Mouse (Mus musculus) liver, embryonic 16.5 days (tissue): Measurements from ENCODE around the gene Aldh2. TPM values are rescaled to one million over a fixed set of nuclear protein-coding genes. Genes with fewer than 3 reads are reported as not detected.
A peak's percentile ranks its signal among the peaks of the same experiment; 100 is the strongest.

Source experiments
- ATAC-seq: fragments of 200-750 bp; cut with Nextera tagmentation; 2 replicates; pipeline ENCODE4 v1.8.0; 2017; ENCODE audit warnings: low read depth, mild to moderate bottlenecking, moderate number of reproducible peaks, moderate library complexity
- H3K27ac ChIP-seq: fragments of 300-500 bp; sonication (generic); 2 replicates; pipeline ENCODE4 v1.5.1; 2014; ENCODE audit warnings: mild to moderate bottlenecking, low read length
- H3K27me3 ChIP-seq: fragments of 300-500 bp; sonication (generic); 2 replicates; pipeline ENCODE4 v1.6.1; 2014; ENCODE audit warnings: low read depth, low read length, mixed read lengths; ENCODE audit not compliant: control insufficient read depth, insufficient read depth
- H3K36me3 ChIP-seq: fragments of 300-500 bp; sonication (generic); 2 replicates; pipeline ENCODE4 v1.6.1; 2014; ENCODE audit warnings: mild to moderate bottlenecking; ENCODE audit not compliant: control insufficient read depth, insufficient read depth
- H3K4me1 ChIP-seq: fragments of 300-500 bp; sonication (generic); 2 replicates; pipeline ENCODE4 v1.6.1; 2014; ENCODE audit warnings: low read depth, low read length, mixed read lengths; ENCODE audit not compliant: control insufficient read depth
- H3K4me2 ChIP-seq: fragments of 300-500 bp; sonication (generic); 2 replicates; pipeline ENCODE4 v1.6.1; 2014; ENCODE audit warnings: low read depth, low read length, mixed read lengths
- H3K4me3 ChIP-seq: fragments of 300-500 bp; sonication (generic); 2 replicates; pipeline ENCODE4 v1.5.1; 2014; ENCODE audit warnings: low read depth, mild to moderate bottlenecking, low read length
- H3K9ac ChIP-seq: fragments of 300-500 bp; sonication (generic); 2 replicates; pipeline ENCODE4 v1.6.1; 2014; ENCODE audit warnings: low read depth, low read length
- H3K9me3 ChIP-seq: fragments of 300-500 bp; sonication (generic); replicated peaks from 2 replicates; pipeline ENCODE4 v1.6.1; 2016; ENCODE audit warnings: low read length; ENCODE audit not compliant: control insufficient read depth
- WGBS: fragments of 180-500 bp; shearing (Covaris S2); extraction: QIAGEN DNeasy Blood & Tissue Kit; methylation state at CpG from one replicate; pipeline ENCODE4 v1.1.7; 2014; ENCODE audit not compliant: insufficient replicate concordance; 5-methylcytosine and 5-hydroxymethylcytosine counted together
- polyA plus RNA-seq: library from polyadenylated mRNA; unstranded; fragments of >200 nt; fragmentation: Nextera tagmentation; extraction: Ambion mirVana; gene quantifications from 2 replicates; pipeline ENCODE4 v1.2.1, GENCODE M21; 2015

The Aldh2 gene
- polyA plus RNA-seq, 1 experiment from 2014 or later, result 250 TPM

GRCm38 (mm10) chr5:121544910-121545792 lies 48.5 kb downstream of the Aldh2 start, which contains the start of the genes Adam1a and Gm42878:
Gene Adam1a, minus strand, starts transcription at chr5:121545482.
Gene Gm42878, minus strand, starts transcription at chr5:121545482.
- H3K36me3 ChIP-seq, result no peaks in the 10 kb centered on the region
- peaks cover 32% of the 10 kb centered on the region for H3K4me1 ChIP-seq
- no peaks in the 10 kb centered on the region for H3K9me3 ChIP-seq
- H3K27me3 ChIP-seq, result no peaks in the 10 kb centered on the region
- under 1% methylated on average over 33 of the region's 97 CpGs for WGBS
- peak within 1 kb of the TSS; percentile 91 for H3K27ac ChIP-seq
- peak within 1 kb of the TSS; percentile 92 for H3K4me2 ChIP-seq
- H3K9ac ChIP-seq, result peak within 1 kb of the TSS; percentile 97
- peak within 1 kb of the TSS; percentile 98 for H3K4me3 ChIP-seq
- peak; percentile 73 for ATAC-seq

GRCm38 (mm10) chr5:121543370-121543769 lies 50.3 kb downstream of the Aldh2 start:
- Histone ChIP-seq H3K9ac (peak overlapping the region; percentile 5; the same call in 1 of the 2 replicates), H3K4me2 (peak overlapping the region; percentile 92), H3K4me3 (no peak overlapping the region; the same call in 1 of the 2 replicates), H3K27ac (no peak overlapping the region), H3K9me3 (no peaks in the 10 kb centered on the region), H3K4me1 (peaks cover 32% of the 10 kb centered on the region), H3K36me3 (peaks cover 3% of the 10 kb centered on the region; the same call in 1 of the 2 replicates), H3K27me3 (no peaks in the 10 kb centered on the region)
- 60% methylated on average over 3 of the region's 3 CpGs for WGBS
- no peak for ATAC-seq

DNA sequence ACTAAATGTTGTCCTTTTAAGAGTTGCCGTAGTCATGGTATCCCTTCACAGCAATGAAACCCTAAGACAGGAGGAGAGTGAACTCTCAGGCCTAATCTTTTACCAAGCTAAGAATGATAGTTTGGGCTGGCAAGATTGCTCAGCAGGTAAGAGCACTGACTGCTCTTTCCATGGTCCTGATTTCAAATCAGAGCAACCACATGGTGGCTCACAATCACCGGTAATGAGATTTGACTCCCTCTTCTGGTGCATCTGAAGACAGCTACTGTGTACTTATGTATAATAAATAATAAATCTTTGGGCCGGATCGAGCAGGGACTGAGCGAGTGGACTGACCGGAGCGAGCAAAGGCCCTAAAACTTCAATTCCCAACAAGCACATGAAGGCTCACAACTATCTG lies 52.4 kb downstream of the Aldh2 start:
- peaks cover 23% of the 10 kb centered on the region for H3K4me1 ChIP-seq
- WGBS, result 82% methylated on average over 7 of the region's 7 CpGs
- no peak overlapping the region for H3K4me2 ChIP-seq
- no peaks in the 10 kb centered on the region for H3K27me3 ChIP-seq
- no peak for ATAC-seq
- H3K36me3 ChIP-seq, result peaks cover 10% of the 10 kb centered on the region; the same call in 1 of the 2 replicates
- H3K9me3 ChIP-seq, result no peaks in the 10 kb centered on the region
- no peak overlapping the region for H3K4me3 ChIP-seq
- no peak overlapping the region for H3K9ac ChIP-seq
- H3K27ac ChIP-seq, result no peak overlapping the region

DNA sequence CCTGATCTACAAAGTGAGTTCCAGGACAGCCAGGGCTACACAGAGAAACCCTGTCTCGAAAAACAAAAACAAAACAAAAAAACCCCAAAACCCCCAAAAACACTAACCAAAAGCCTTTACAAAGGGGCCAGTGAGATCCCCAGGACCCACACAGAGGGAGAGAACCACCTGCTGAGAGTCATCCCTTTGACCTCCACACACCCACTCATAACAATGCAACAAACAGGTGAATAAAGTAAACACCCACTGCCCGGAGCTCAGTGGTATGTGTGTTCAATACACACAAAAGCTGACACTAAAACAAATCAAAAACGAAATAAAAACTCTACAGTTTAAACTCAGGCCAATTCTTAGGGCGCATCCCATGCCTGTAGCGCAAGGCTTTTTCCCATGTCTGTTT lies 53.6 kb downstream of the Aldh2 start:
- no peak for ATAC-seq
- Histone ChIP-seq H3K27ac (no peak overlapping the region), H3K27me3 (no peaks in the 10 kb centered on the region), H3K36me3 (peaks cover 10% of the 10 kb centered on the region; the same call in 1 of the 2 replicates), H3K4me2 (no peak overlapping the region), H3K9ac (no peak overlapping the region), H3K4me1 (peaks cover 34% of the 10 kb centered on the region), H3K9me3 (no peaks in the 10 kb centered on the region), H3K4me3 (no peak overlapping the region)
- WGBS, result 82% methylated on average over 5 of the region's 5 CpGs

- Histone ChIP-seq H3K36me3 (peaks cover 22% of the 10 kb centered on the region), H3K4me1 (peaks cover 22% of the 10 kb centered on the region), H3K9me3 (no peaks in the 10 kb centered on the region), H3K9ac (no peak overlapping the region), H3K4me2 (no peak overlapping the region), H3K27ac (no peak overlapping the region), H3K27me3 (no peaks in the 10 kb centered on the region), H3K4me3 (no peak overlapping the region)
- ATAC-seq, result no peak
- 83% methylated on average over 2 of the region's 2 CpGs for WGBS
These were observed 56.0 kb downstream of the Aldh2 start for GRCm38 (mm10) chr5:121537588-121537987.

DNA sequence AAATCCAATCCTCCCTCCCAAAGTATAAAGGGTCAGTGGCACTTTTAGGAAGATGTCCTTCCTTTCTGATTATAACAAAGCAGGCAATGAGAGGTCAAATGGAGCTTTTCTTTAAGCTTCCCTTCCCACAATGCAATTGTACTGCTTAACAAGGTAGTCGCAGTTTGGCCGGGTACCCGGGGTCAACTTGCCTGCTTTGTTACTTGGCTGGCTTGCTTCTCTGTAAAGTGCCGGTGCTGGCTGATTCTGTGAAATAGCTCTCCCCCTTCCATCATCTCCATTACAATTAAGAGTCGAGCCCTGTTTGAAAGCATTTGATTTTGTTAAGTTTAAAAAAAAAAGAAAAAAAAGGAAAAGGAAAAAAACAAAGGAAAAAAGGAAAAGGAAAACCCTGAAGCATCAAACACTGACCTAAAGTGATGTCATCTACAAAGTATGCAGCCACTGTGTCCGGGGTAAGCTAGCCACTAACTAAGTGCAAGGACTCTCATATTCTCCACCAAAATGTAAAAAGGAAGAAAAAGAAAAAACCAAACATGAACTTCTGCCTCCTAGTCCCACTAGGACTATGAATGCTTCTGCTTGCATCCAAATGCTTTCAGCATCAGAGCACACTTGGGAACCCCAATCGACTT lies 56.6 kb downstream of the Aldh2 start:
- no peak overlapping the region for H3K4me2 ChIP-seq
- no peaks in the 10 kb centered on the region for H3K9me3 ChIP-seq
- H3K4me1 ChIP-seq, result peaks cover 18% of the 10 kb centered on the region
- H3K9ac ChIP-seq, result no peak overlapping the region
- H3K27ac ChIP-seq, result no peak overlapping the region
- no peak for ATAC-seq
- H3K27me3 ChIP-seq, result no peaks in the 10 kb centered on the region
- no peak overlapping the region for H3K4me3 ChIP-seq
- peaks cover 26% of the 10 kb centered on the region for H3K36me3 ChIP-seq
- 76% methylated on average over 7 of the region's 7 CpGs for WGBS

- Histone ChIP-seq H3K9me3 (no peaks in the 10 kb centered on the region), H3K9ac (0 out of 2 replicates have a peak overlapping the region, but pooled peaks have one; percentile 9), H3K27me3 (no peaks in the 10 kb centered on the region), H3K4me1 (peaks cover 18% of the 10 kb centered on the region), H3K36me3 (peaks cover 41% of the 10 kb centered on the region), H3K27ac (peak overlapping the region; percentile 46), H3K4me3 (peak overlapping the region; percentile 2; the same call in 1 of the 2 replicates), H3K4me2 (peak overlapping the region; percentile 39)
- WGBS, result 24% methylated on average over 3 of the region's 3 CpGs
- ATAC-seq, result peak; percentile 89
These were observed 58.5 kb downstream of the Aldh2 start for GRCm38 (mm10) chr5:121535116-121535515.

DNA sequence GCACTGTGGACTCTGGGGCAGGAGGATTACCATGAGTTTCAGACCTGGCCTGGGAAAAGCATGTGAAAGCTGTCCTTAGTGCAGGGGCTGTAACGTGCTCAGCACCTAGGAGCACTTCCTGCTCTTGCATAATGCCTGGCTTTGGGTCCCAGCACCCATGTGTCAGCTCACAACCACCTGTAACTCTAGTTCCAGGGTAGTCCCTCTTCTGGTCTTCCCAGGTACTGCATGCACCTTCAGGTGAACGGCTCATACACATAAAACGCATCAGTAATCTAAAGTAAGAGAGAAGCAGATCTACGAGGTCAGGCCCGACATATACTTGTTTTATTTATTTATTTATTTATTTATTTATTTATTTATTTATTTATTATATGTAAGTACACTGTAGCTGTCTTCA lies 59.1 kb downstream of the Aldh2 start:
- Histone ChIP-seq H3K9ac (no peak overlapping the region), H3K4me1 (peaks cover 18% of the 10 kb centered on the region), H3K36me3 (peaks cover 42% of the 10 kb centered on the region), H3K27me3 (no peaks in the 10 kb centered on the region), H3K9me3 (no peaks in the 10 kb centered on the region), H3K27ac (no peak overlapping the region), H3K4me2 (no peak overlapping the region), H3K4me3 (no peak overlapping the region)
- 81% methylated on average over 5 of the region's 5 CpGs for WGBS
- no peak for ATAC-seq

GRCm38 (mm10) chr5:121526961-121527360 lies 66.7 kb downstream of the Aldh2 start:
- Histone ChIP-seq H3K36me3 (peaks cover 58% of the 10 kb centered on the region), H3K9ac (no peak overlapping the region), H3K4me3 (no peak overlapping the region), H3K27me3 (no peaks in the 10 kb centered on the region), H3K4me1 (no peaks in the 10 kb centered on the region), H3K27ac (no peak overlapping the region), H3K4me2 (no peak overlapping the region), H3K9me3 (no peaks in the 10 kb centered on the region)
- 76% methylated on average over 8 of the region's 8 CpGs for WGBS
- no peak for ATAC-seq
